Mouse (Mus musculus) liver, postnatal 0 days (tissue): ENCODE data around the gene Thap8.

Experiments used
- CTCF ChIP-seq: sonication (generic); IDR thresholded peaks from 2 replicates; pipeline ENCODE4 v1.5.1; 2016; ENCODE audit warnings: antibody characterized with exemption, low read depth
- EP300 ChIP-seq: IDR thresholded peaks from 2 replicates; pipeline ENCODE4 v1.6.1; 2016; ENCODE audit warnings: antibody characterized with exemption, low read depth, mild to moderate bottlenecking

GRCm38 (mm10) chr7:30310136-30310535 is 30.2 kb downstream of the Thap8 start:
- TF ChIP-seq CTCF: no peak
- TF ChIP-seq EP300: no peak
